8 mouse cellular contexts compared by ENCODE assay signal in genomic region chr4:56112931-56113700, GRCm38 (mm10).
DNase-seq lines count a peak whose midpoint lies in the region; ATAC-seq and TF ChIP-seq lines count a peak whose summit lies in the region.

No protein-coding gene starts in this region.

- no peaks in the 10 kb centered on the region for H3K27me3 ChIP-seq in forebrain, embryonic 13.5 days
- no peaks in the 10 kb centered on the region for H3K27me3 ChIP-seq in forebrain, embryonic 11.5 days (ENCODE audit: control insufficient read depth, insufficient read depth, low read length)
- H3K27me3 ChIP-seq in midbrain, embryonic 14.5 days (ENCODE audit: control insufficient read depth, insufficient read depth, low read length) = no peaks in the 10 kb centered on the region
- no peaks in the 10 kb centered on the region for H3K27me3 ChIP-seq in midbrain, embryonic 10.5 days (ENCODE audit: low read depth, poor library complexity, severe bottlenecking)
- H3K27me3 ChIP-seq in cerebellum, adult 2 months (ENCODE audit: control insufficient read depth, insufficient read depth, low read length) = no peaks in the 10 kb centered on the region; the same call in 1 of the 2 replicates

- peaks cover 9% of the 10 kb centered on the region for H3K4me1 ChIP-seq in forebrain, embryonic 13.5 days
- no peaks in the 10 kb centered on the region; the same call in 1 of the 2 replicates for H3K4me1 ChIP-seq in forebrain, embryonic 11.5 days (replicated peaks; ENCODE audit: control insufficient read depth, insufficient read depth, low read length)
- no peaks in the 10 kb centered on the region for H3K4me1 ChIP-seq in midbrain, embryonic 14.5 days (ENCODE audit: control insufficient read depth, insufficient read depth, low read length)
- peaks cover 4% of the 10 kb centered on the region; the same call in 1 of the 2 replicates for H3K4me1 ChIP-seq in midbrain, embryonic 10.5 days
- 0 out of 2 replicates have a peak, but pooled peaks cover 3% of the 10 kb centered on the region for H3K4me1 ChIP-seq in cerebellum, adult 2 months (ENCODE audit: control insufficient read depth, insufficient read depth, low read length)

- TF ChIP-seq POLR2A in cerebellum, adult 2 months (IDR thresholded peaks at IDR 0.05; ENCODE audit: borderline replicate concordance, insufficient read depth, low read length) = no peak

- TF ChIP-seq CTCF in cerebellum, adult 2 months (IDR thresholded peaks at IDR 0.05; ENCODE audit: borderline replicate concordance, insufficient read depth, low read depth, low read length) = no peak

- no peaks in the 10 kb centered on the region for H3K36me3 ChIP-seq in forebrain, embryonic 13.5 days (ENCODE audit: poor library complexity, severe bottlenecking)
- H3K36me3 ChIP-seq in forebrain, embryonic 11.5 days (ENCODE audit: control insufficient read depth, insufficient read depth, low read length) = no peaks in the 10 kb centered on the region
- no peaks in the 10 kb centered on the region for H3K36me3 ChIP-seq in midbrain, embryonic 14.5 days (ENCODE audit: control insufficient read depth, insufficient read depth, low read length)
- H3K36me3 ChIP-seq in midbrain, embryonic 10.5 days = no peaks in the 10 kb centered on the region

- H3K9ac ChIP-seq in forebrain, embryonic 13.5 days = no peak overlapping the region
- no peak overlapping the region for H3K9ac ChIP-seq in forebrain, embryonic 11.5 days (ENCODE audit: low read length)
- no peak overlapping the region for H3K9ac ChIP-seq in midbrain, embryonic 14.5 days (replicated peaks; ENCODE audit: low read length)

- no peak overlapping the region for H3K4me2 ChIP-seq in forebrain, embryonic 13.5 days
- H3K4me2 ChIP-seq in forebrain, embryonic 11.5 days (ENCODE audit: low read depth, low read length, severe bottlenecking) = no peak overlapping the region
- H3K4me2 ChIP-seq in midbrain, embryonic 14.5 days (ENCODE audit: low read length) = no peak overlapping the region

- no peak for DNase-seq in forebrain, embryonic 11.5 days (ENCODE audit: low spot score)
- peak; percentile 27 for DNase-seq in midbrain, embryonic 14.5 days
- no peak for DNase-seq in midbrain, embryonic 10.5 days (ENCODE audit: low spot score)
- peak; percentile 42 for DNase-seq in heart, postnatal 25 days (ENCODE audit: low spot score)
- peak; percentile 34 for DNase-seq in lung, postnatal 14 days
- no peak for DNase-seq in cerebellum, adult 2 months
- no peak for DNase-seq in T-cell, adult 2 months (ENCODE audit: low spot score)

- 67% methylated on average over 9 of the region's 9 CpGs for whole genome bisulfite sequencing in forebrain, embryonic 13.5 days
- 73% methylated on average over 9 of the region's 9 CpGs for WGBS in forebrain, embryonic 11.5 days
- WGBS in midbrain, embryonic 14.5 days = 66% methylated on average over 9 of the region's 9 CpGs
- 71% methylated on average over 9 of the region's 9 CpGs for WGBS in midbrain, embryonic 10.5 days
- 35% methylated on average over 9 of the region's 9 CpGs for WGBS in cerebellum, adult 2 months

- H3K9me3 ChIP-seq in forebrain, embryonic 13.5 days (replicated peaks) = no peaks in the 10 kb centered on the region
- no peaks in the 10 kb centered on the region for H3K9me3 ChIP-seq in forebrain, embryonic 11.5 days (ENCODE audit: control insufficient read depth, low read length)
- H3K9me3 ChIP-seq in midbrain, embryonic 14.5 days (ENCODE audit: control insufficient read depth, low read length) = no peaks in the 10 kb centered on the region
- H3K9me3 ChIP-seq in midbrain, embryonic 10.5 days (replicated peaks) = no peaks in the 10 kb centered on the region

- peak overlapping the region; percentile 52 for H3K27ac ChIP-seq in forebrain, embryonic 13.5 days
- no peak overlapping the region for H3K27ac ChIP-seq in forebrain, embryonic 11.5 days (ENCODE audit: low read depth, low read length)
- 0 out of 2 replicates have a peak overlapping the region, but pooled peaks have one; percentile 20 for H3K27ac ChIP-seq in midbrain, embryonic 14.5 days (replicated peaks; ENCODE audit: low read depth, low read length)
- H3K27ac ChIP-seq in midbrain, embryonic 10.5 days (replicated peaks) = no peak overlapping the region
- H3K27ac ChIP-seq in cerebellum, adult 2 months (ENCODE audit: insufficient read depth, low read length) = no peak overlapping the region; the same call in 1 of the 2 replicates

- H3K4me3 ChIP-seq in forebrain, embryonic 13.5 days = no peak overlapping the region
- no peak overlapping the region for H3K4me3 ChIP-seq in forebrain, embryonic 11.5 days (ENCODE audit: low read depth, low read length)
- no peak overlapping the region for H3K4me3 ChIP-seq in midbrain, embryonic 14.5 days (replicated peaks; ENCODE audit: low read depth, low read length)
- no peak overlapping the region for H3K4me3 ChIP-seq in midbrain, embryonic 10.5 days
- H3K4me3 ChIP-seq in cerebellum, adult 2 months (replicated peaks; ENCODE audit: insufficient read depth, low read depth, low read length) = no peak overlapping the region

- ATAC-seq in forebrain, embryonic 13.5 days = peak; percentile 30; the same call in 1 of the 2 replicates
- ATAC-seq in forebrain, embryonic 11.5 days (replicated peaks; ENCODE audit: low FRiP score) = no peak
- no peak for ATAC-seq in midbrain, embryonic 14.5 days (ENCODE audit: low FRiP score, low TSS enrichment)

- intact Hi-C loops in heart, postnatal 25 days (cut with DNase I) = loop anchor here (5.0 kb wide), 3 partner anchors 461 to 596 kb away; partner anchors contain the start of gene Klf4

Comparison
In these comparisons a context has a peak if more than half of its experiments do, and no peak if none do; other contexts are left out.
1. H3K27ac ChIP-seq: peak in forebrain, embryonic 13.5 days (single experiment) and midbrain, embryonic 14.5 days (single experiment); none in forebrain, embryonic 11.5 days (single experiment), midbrain, embryonic 10.5 days (single experiment) and cerebellum, adult 2 months (single experiment).
2. DNase-seq: peak in midbrain, embryonic 14.5 days (single experiment), heart, postnatal 25 days (single experiment) and lung, postnatal 14 days (single experiment); none in forebrain, embryonic 11.5 days (single experiment), midbrain, embryonic 10.5 days (single experiment), cerebellum, adult 2 months (0 of 2) and T-cell, adult 2 months (single experiment).